Mouse (Mus musculus) small intestine, adult 2 months (tissue): Measurements from ENCODE around the gene Tdp2.

ENCODE experiments used
- CTCF ChIP-seq: fragments of 200-500 bp; IDR thresholded peaks from 2 replicates; pipeline ENCODE4 v1.5.1; 2012; ENCODE audit warnings: low read depth, mild to moderate bottlenecking, control low read depth, inconsistent platforms, low read length, moderate library complexity, mixed read lengths; ENCODE audit not compliant: insufficient replicate concordance, insufficient read length; ENCODE audit errors: extremely low read depth
- POLR2A ChIP-seq: fragments of 200-500 bp; IDR thresholded peaks from 2 replicates; pipeline ENCODE4 v1.6.1; 2012; ENCODE audit warnings: low read depth, mild to moderate bottlenecking, control low read depth, inconsistent platforms, low read length, moderate library complexity

DNA sequence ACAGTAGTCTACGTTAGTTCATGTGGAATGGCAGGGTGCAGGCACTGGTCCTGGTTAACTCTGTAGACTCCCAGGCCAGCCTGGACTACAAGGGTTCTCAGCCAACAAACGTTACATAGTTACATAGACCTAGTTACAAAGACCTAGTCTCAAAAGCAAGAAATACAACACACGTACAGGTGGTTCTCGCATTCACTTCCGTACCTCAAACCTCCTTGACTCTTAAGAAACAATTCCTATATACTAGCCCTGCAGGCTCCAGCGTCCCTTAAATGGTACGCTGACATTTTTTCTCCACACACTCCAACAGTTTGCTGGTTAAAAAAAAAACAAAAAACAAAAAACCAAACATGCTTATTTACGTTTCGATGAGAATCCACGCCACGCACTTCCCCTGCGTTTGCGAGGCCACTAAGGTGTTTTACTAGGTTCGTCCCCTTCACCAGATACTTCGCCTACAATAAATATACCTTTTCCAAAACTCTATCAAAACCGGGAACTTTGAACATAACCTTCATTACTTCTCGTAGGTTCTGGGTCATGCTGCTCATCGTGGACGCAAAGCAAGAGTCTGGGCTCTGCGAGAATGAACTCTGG is 625 bp upstream of the Tdp2 start:
- TF ChIP-seq CTCF (peak; percentile 22; the same call in 1 of the 2 replicates), POLR2A (no peak)
